Mouse (Mus musculus): ENCODE data around the gene 1700080O16Rik. TPM values are rescaled to one million over a fixed set of nuclear protein-coding genes. Genes with fewer than 3 reads are reported as not detected.

Gene 1700080O16Rik
- polyA plus RNA-seq (2012; rRNA removed): not detected in 2 replicates

GRCm38 (mm10) chrX:51972672-51973071, at the start of gene 1700080O16Rik:
Gene 1700080O16Rik (minus strand): TSS chrX:51972772.
- no peak for DNase-seq
- H3K4me3 ChIP-seq (replicated peaks; ENCODE audit: insufficient read depth, low read depth, low read length): no peak within 1 kb of the TSS
- no peak within 1 kb of the TSS for H3K27ac ChIP-seq (ENCODE audit: insufficient read depth, low read length)
- H3K4me1 ChIP-seq (ENCODE audit: control insufficient read depth, insufficient read depth, low read length): no peaks in the 10 kb centered on the region
- no peaks in the 10 kb centered on the region for H3K27me3 ChIP-seq (ENCODE audit: control insufficient read depth, insufficient read depth, low read length)
- no peak for TF ChIP-seq CTCF (IDR thresholded peaks at IDR 0.05; ENCODE audit: borderline replicate concordance, insufficient read depth, low read depth, low read length)
- no peak for TF ChIP-seq POLR2A (IDR thresholded peaks at IDR 0.05; ENCODE audit: borderline replicate concordance, insufficient read depth, low read length)
- 95% methylated on average over 12 of the region's 12 CpGs for WGBS

- H3K4me1 ChIP-seq (ENCODE audit: control insufficient read depth, insufficient read depth, low read length): no peaks in the 10 kb centered on the region
- 29% methylated on average over 9 of the region's 9 CpGs for WGBS
Measured at GRCm38 (mm10) chrX:52017660-52018059, 45.1 kb upstream of the 1700080O16Rik start.

DNA sequence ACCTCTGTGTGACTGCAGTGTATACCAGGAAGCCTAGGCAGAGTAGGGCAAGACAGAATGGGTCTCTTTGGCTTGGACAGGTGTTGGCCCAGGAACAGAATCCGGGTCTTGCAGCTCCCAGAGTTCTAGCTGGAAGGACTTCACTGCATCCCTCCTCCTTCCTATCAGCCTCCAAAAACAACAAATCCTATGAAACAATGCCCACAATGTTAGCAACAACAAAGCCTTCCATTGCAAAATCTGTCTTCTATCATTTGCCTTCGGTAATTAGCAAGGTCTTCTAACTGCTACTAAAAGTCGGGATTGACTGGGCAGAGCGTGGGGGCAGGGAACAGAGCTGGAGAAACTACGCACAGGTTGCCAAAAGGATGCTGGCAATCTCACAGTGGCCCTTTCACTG, 27.5 kb upstream of the 1700080O16Rik start:
- no peak for DNase-seq
- H3K27me3 ChIP-seq (ENCODE audit: control insufficient read depth, insufficient read depth, low read length): no peaks in the 10 kb centered on the region
- 63% methylated on average over 5 of the region's 5 CpGs for WGBS
- TF ChIP-seq POLR2A (IDR thresholded peaks at IDR 0.05; ENCODE audit: borderline replicate concordance, insufficient read depth, low read length) (no peak), CTCF (IDR thresholded peaks at IDR 0.05; ENCODE audit: borderline replicate concordance, insufficient read depth, low read depth, low read length) (no peak)
- no peak overlapping the region for H3K27ac ChIP-seq (ENCODE audit: insufficient read depth, low read length)
- H3K4me1 ChIP-seq (ENCODE audit: control insufficient read depth, insufficient read depth, low read length): no peaks in the 10 kb centered on the region
- H3K4me3 ChIP-seq (replicated peaks; ENCODE audit: insufficient read depth, low read depth, low read length): no peak overlapping the region

More at GRCm38 (mm10) chrX:52017660-52018059, 45.1 kb upstream of the 1700080O16Rik start:
- no peaks in the 10 kb centered on the region for H3K27me3 ChIP-seq (ENCODE audit: control insufficient read depth, insufficient read depth, low read length)
- no peak for TF ChIP-seq POLR2A (IDR thresholded peaks at IDR 0.05; ENCODE audit: borderline replicate concordance, insufficient read depth, low read length)
- TF ChIP-seq CTCF (IDR thresholded peaks at IDR 0.05; ENCODE audit: borderline replicate concordance, insufficient read depth, low read depth, low read length): no peak
- H3K27ac ChIP-seq (ENCODE audit: insufficient read depth, low read length): no peak overlapping the region
- DNase-seq: no peak
- H3K4me3 ChIP-seq (replicated peaks; ENCODE audit: insufficient read depth, low read depth, low read length): no peak overlapping the region

DNA sequence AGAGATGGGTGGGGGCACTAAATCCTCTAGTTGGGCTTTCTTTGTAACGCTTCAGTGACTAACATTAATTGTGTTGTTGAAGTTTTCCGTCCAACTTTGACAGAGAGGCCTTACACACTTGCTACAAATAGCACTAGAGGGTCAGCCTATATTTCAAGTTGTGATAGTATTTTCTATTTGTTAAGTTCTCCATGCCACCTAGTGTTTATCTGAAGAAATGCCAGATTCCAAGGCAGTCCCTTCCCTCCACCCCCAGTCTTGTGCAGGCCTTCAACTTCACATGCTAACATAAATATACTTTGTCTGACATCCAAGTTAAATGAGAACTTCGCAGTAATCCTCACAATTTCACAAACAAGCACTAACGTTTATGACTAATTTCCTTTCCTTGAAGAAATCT, 26.9 kb upstream of the 1700080O16Rik start:
- H3K4me1 ChIP-seq (ENCODE audit: control insufficient read depth, insufficient read depth, low read length): no peaks in the 10 kb centered on the region
- TF ChIP-seq POLR2A (IDR thresholded peaks at IDR 0.05; ENCODE audit: borderline replicate concordance, insufficient read depth, low read length) (no peak), CTCF (IDR thresholded peaks at IDR 0.05; ENCODE audit: borderline replicate concordance, insufficient read depth, low read depth, low read length) (no peak)
- no peak overlapping the region for H3K4me3 ChIP-seq (replicated peaks; ENCODE audit: insufficient read depth, low read depth, low read length)
- no peak for DNase-seq
- 84% methylated on average over 4 of the region's 4 CpGs for WGBS
- H3K27me3 ChIP-seq (ENCODE audit: control insufficient read depth, insufficient read depth, low read length): no peaks in the 10 kb centered on the region
- no peak overlapping the region for H3K27ac ChIP-seq (ENCODE audit: insufficient read depth, low read length)

DNA sequence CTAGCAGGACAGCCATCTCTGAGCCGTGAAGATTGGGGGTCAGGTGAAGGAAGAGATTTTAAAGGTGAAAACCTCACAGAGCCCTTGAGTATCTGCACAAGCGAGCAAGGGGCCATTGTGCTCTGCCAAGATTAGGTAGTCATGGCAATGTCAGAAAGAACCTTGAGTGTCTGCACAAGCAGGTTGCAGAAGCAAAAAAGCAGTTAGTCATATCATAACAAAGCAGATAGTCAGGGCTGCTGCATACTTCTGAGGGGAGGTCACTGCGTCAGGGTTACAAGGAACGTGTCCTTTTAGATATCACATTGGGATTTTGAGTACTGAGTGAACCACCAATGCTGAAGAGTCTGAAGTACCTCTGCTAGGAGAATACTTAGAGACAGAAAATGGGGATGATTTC, 3.8 kb upstream of the 1700080O16Rik start:
- no peak overlapping the region for H3K4me3 ChIP-seq (replicated peaks; ENCODE audit: insufficient read depth, low read depth, low read length)
- 72% methylated on average over 4 of the region's 4 CpGs for WGBS

DNA sequence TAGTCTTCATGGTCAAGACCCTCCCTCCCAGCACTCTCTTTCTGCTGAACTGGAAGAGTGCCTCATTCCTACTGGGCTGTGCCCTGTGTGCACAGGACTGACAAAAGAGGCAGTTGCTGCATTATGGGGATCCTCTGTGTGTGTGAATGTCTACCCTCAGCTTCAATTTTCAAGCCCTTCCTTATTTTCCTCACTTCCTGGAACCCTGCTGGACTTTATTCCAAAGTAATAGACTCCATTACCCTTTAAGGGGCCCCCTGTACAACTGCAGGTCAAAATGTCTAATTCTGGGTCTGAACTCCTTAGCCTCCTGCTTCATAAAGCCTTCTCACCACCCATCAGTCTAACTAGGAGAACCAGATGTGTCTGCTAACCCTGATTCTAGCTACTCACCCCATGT, 2.0 kb upstream of the 1700080O16Rik start:
- Histone ChIP-seq H3K27ac (ENCODE audit: insufficient read depth, low read length) (no peak overlapping the region), H3K4me1 (ENCODE audit: control insufficient read depth, insufficient read depth, low read length) (no peaks in the 10 kb centered on the region), H3K4me3 (replicated peaks; ENCODE audit: insufficient read depth, low read depth, low read length) (no peak overlapping the region), H3K27me3 (ENCODE audit: control insufficient read depth, insufficient read depth, low read length) (no peaks in the 10 kb centered on the region)
- DNase-seq: no peak
- TF ChIP-seq POLR2A (IDR thresholded peaks at IDR 0.05; ENCODE audit: borderline replicate concordance, insufficient read depth, low read length) (no peak), CTCF (IDR thresholded peaks at IDR 0.05; ENCODE audit: borderline replicate concordance, insufficient read depth, low read depth, low read length) (no peak)

More for the DNA sequence above, 3.8 kb upstream of the 1700080O16Rik start:
- H3K27me3 ChIP-seq (ENCODE audit: control insufficient read depth, insufficient read depth, low read length): no peaks in the 10 kb centered on the region
- no peak for DNase-seq
- no peaks in the 10 kb centered on the region for H3K4me1 ChIP-seq (ENCODE audit: control insufficient read depth, insufficient read depth, low read length)
- H3K27ac ChIP-seq (ENCODE audit: insufficient read depth, low read length): no peak overlapping the region
- TF ChIP-seq CTCF (IDR thresholded peaks at IDR 0.05; ENCODE audit: borderline replicate concordance, insufficient read depth, low read depth, low read length) (no peak), POLR2A (IDR thresholded peaks at IDR 0.05; ENCODE audit: borderline replicate concordance, insufficient read depth, low read length) (no peak)

- Histone ChIP-seq H3K4me1 (ENCODE audit: control insufficient read depth, insufficient read depth, low read length) (no peaks in the 10 kb centered on the region), H3K4me3 (replicated peaks; ENCODE audit: insufficient read depth, low read depth, low read length) (no peak overlapping the region), H3K27ac (ENCODE audit: insufficient read depth, low read length) (no peak overlapping the region), H3K27me3 (ENCODE audit: control insufficient read depth, insufficient read depth, low read length) (no peaks in the 10 kb centered on the region)
- WGBS: 85% methylated on average over 3 of the region's 3 CpGs
- TF ChIP-seq CTCF (IDR thresholded peaks at IDR 0.05; ENCODE audit: borderline replicate concordance, insufficient read depth, low read depth, low read length) (no peak), POLR2A (IDR thresholded peaks at IDR 0.05; ENCODE audit: borderline replicate concordance, insufficient read depth, low read length) (no peak)
- no peak for DNase-seq
Measured at GRCm38 (mm10) chrX:51948071-51948470, 24.5 kb downstream of the 1700080O16Rik start.

DNA sequence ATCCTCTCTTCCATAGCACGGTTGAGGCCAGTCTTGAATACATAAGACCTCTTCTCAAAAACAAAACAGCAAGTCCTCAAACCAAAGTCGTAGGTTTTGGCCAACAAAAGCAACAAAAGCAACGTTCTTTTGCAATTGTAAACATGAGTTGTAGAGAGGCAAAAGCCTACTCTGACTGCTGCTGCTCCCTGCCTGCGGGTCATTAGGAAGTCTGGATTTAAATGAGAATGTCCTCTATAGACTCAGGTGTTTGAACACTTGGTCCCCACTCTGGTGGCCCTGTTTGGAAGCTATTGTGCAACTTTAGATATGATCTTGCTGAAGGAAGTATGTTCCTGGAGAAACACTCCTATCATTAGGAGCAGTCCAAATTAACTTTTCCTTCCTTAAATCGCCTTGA, 34.5 kb downstream of the 1700080O16Rik start:
- Histone ChIP-seq H3K4me3 (replicated peaks; ENCODE audit: insufficient read depth, low read depth, low read length) (no peak overlapping the region), H3K27me3 (ENCODE audit: control insufficient read depth, insufficient read depth, low read length) (no peaks in the 10 kb centered on the region), H3K4me1 (ENCODE audit: control insufficient read depth, insufficient read depth, low read length) (no peaks in the 10 kb centered on the region), H3K27ac (ENCODE audit: insufficient read depth, low read length) (no peak overlapping the region)
- DNase-seq: no peak
- WGBS: 59% methylated on average over 5 of the region's 5 CpGs
- TF ChIP-seq CTCF (IDR thresholded peaks at IDR 0.05; ENCODE audit: borderline replicate concordance, insufficient read depth, low read depth, low read length): no peak
- TF ChIP-seq POLR2A (IDR thresholded peaks at IDR 0.05; ENCODE audit: borderline replicate concordance, insufficient read depth, low read length): no peak

Measured in cerebellum, adult 2 months (tissue).